Mouse (Mus musculus) frontal cortex, adult 2 months (tissue): ENCODE results near the gene Lyrm7. TPM values are rescaled to one million over a fixed set of nuclear protein-coding genes. Genes with fewer than 3 reads are reported as not detected.
"Not testable (repeated sequence)": the region's sequence is repeated elsewhere in the genome, so short reads cannot be mapped to it uniquely, and the experiment has no call there.

Source experiments
- DNase-seq, 2 experiments: peaks; one replicate each; pipeline ENCODE4 v3.0.0; 2022; ENCODE audit warnings: low spot score in 1 of 2; ENCODE audit errors: extremely low spot score in 1 of 2
- polyA plus RNA-seq: library from polyadenylated mRNA; depleted of rRNA; stranded (reverse); fragments of >200 nt; gene quantifications from 2 replicates; pipeline ENCODE4 v1.2.3, GENCODE M21; 2012

Lyrm7 gene
- polyA plus RNA-seq, 1 experiment: 17.0 TPM

- no peak for DNase-seq
Observed at GRCm38 (mm10) chr11:54882671-54883070, 22.0 kb upstream of the Lyrm7 start.

GRCm38 (mm10) chr11:54881051-54881474 lies 20.3 kb upstream of the Lyrm7 start:
- no peak for DNase-seq

GRCm38 (mm10) chr11:54879922-54880321 lies 19.2 kb upstream of the Lyrm7 start:
- DNase-seq: no peak

- peak in 1 of 2 experiments; percentile 84 for DNase-seq
Observed at GRCm38 (mm10) chr11:54879434-54879833, 18.7 kb upstream of the Lyrm7 start.

- DNase-seq: no peak
Observed at GRCm38 (mm10) chr11:54878893-54879292, 18.2 kb upstream of the Lyrm7 start.

DNA sequence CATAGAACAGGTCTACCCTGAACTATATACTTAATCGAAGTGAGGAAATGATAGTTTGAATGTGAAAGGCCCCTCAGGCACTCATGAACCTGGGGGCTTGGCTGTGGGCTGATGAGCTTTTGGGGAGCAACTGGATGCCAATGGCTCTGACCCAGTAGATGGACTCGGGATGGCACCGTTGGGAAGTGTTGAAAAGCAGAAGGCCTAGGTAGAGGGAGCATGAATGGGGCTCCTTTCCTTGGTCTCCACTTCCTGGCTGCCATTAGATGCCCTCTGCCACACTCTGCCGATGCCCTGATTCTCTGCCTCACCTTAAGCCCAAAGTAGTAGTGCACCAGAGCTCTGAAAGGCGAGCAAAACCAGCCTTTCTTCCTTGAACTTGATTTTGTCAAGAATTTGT lies 15.3 kb upstream of the Lyrm7 start:
- no peak for DNase-seq

DNA sequence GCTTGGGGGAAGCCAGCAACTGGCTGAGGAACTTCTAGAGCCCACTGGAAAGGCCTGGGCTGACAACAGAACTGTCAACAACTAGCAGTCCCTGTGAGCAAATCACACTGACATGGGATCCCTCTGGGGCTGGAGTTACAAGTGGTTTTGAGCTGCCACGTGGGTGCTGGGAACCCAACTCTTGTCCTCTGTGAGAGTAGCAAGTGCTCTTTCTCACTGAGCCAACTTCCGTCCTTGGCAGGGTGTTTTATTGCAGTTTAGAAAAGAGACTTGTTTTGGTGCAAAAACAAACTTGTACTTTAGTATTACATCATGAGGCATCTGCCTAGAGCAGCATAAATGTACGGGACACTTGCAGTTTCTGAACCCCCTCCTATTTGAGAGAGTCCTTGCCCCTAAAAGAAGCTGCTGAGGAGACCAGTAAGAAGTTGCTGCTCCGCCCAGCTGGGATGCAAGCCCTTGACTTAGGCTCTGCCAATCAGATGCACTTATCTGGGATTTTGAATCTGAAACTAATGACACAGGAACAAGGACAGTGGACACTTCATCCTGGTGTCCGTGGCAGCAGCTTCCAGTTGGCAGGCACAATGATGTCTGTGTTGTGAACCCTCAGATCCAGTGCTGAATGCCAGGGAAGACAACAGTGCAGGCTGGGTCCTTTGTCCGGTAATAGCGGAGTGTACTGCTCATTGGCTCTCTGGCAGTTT lies 11.3 kb upstream of the Lyrm7 start:
- DNase-seq: no peak

DNA sequence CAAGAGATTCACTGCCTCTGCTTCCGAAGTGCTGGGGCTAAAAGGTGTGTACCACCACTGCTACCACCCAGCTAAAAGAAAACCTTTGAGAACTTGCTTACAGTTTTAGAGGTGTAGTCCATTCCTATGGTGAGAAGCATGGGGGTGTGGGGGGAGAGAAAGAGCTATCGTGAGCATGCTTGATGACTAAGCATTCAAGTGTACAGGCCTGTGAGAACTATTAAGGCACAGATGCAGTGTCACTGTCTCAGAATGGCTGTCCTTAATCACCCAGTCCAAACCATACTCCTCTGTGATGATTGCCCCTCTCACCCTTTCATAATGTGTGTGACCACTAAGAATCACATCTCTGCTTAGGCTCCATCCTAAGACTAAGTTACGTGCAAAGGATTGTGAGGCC lies 8.6 kb upstream of the Lyrm7 start:
- no peak for DNase-seq

- no peak for DNase-seq
Observed at GRCm38 (mm10) chr11:54868445-54868844, 7.7 kb upstream of the Lyrm7 start.

DNA sequence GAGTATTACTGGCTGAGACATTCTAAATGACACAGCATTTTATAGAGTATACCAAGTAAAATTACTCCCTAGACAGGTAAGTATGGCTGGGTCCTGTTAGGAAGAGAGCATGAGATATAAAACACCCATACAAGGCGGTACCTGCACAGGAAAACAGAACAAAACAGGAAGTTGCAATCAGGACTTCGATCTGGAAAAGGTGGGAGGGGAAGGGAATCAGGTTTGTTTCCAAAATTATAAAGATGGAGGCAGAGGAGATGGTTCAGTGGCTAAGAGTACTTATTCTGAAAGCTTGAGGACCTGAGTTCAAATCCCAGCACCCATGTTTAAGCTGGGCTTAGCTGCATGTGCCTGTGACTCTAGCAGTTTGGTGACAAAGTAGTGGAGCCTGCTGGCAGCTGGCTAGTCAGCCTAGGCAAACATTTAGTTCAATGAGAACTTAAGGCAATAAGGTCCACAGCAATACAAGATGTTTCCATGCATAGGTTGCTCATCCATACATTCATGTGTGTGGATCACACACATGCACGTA lies 7.3 kb upstream of the Lyrm7 start:
- no peak for DNase-seq

DNA sequence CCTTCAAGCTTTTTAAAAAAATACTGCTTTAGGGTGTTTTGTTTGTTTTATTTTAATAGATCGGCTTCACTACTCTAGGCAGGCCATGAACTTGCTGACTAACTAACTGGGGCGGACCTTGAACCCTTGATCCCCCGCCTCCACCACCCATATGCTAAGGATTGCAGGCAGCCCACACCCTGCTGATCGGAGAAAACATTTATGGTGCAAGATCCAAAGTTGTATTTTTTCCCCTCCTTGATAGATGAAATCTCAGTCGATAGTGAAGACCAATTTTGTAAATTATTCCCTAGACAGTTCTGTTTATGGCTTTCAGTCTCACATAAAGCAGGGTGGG lies 6.3 kb upstream of the Lyrm7 start:
- no peak for DNase-seq

GRCm38 (mm10) chr11:54866119-54867048 lies 5.7 kb upstream of the Lyrm7 start, which contains the start of gene Hint1:
Hint1 (plus strand) TSS chr11:54866383.
- DNase-seq: peak; percentile 80 to 95

DNA sequence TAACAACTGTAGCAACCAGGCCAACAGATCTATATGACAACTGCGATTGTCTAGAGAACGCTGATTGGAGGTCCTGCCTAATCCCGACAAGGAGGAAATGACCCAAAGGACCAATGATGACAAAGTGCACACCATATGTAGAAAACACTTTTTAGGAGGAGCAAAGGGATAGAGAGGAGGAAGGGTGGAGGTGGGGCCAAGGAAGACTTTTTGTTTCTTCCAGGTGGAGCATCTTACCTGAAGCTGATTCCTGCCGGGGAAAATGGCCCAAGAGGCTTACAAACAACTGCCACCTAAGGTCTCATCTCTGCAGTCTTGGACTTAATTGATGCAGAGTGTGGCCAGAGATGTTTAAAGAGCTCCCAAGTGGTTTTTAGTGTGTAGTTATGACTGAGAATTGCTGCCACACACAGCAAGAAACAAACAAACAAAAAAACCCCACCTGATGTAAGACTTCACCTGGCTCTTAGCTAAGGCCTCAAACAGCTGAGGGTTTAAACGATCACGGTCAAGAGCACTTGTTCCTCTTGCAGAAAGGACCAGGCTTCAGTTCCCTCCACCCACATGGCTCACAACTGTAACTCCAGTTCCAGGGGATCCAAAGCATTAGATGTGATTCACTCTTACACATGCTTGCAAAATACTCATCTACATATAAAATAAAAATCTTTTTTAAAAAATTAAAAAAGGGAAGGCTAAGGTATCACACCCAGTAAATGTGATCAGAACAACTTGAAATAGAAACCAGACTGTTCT lies 4.8 kb upstream of the Lyrm7 start:
- no peak for DNase-seq

- peak in 1 of 2 experiments; percentile 81 for DNase-seq
Observed at GRCm38 (mm10) chr11:54862621-54863520, 2.2 kb upstream of the Lyrm7 start.

DNA sequence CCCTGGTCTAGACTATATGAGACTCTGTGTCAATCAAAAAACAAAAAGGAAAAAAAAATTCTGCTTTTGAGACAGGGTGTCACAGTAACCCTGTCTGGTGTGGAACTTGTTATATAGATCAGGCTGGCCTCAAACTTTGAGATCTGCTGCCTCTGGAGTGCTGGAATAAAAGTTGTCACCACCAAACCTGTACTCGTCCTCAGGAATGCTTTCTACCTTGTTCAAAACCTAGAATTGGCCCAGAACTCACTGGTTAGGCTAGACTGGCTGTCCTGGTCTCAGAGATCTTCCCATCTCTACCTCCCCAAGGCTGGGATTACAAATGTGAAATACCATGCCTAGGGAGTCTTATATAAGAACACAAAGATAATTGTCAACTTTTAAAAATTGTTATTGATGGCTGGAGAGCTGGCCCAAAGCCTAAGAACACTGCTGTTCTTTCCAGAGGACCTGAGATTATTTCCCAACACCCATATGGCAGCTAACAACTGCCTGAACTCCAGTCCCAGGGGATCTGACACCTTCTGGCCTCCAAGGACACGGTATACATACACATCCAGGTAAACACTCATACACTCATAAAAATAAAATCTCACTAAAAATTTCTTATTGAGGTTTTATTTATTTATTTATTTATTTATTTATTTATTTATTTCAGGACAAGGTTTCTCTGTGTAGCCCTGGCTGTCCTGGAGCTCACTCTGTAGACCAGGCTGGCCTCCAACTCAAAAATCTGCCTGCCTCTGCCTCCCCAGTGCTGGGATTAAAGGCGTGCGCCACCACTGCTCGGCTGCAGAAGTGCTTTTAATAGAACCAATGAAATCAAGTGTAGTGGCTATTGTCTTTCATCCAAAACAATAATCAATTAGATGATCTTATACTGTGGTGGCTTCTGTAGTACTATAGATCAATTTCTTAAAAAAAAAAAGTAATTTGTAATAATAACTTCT lies 1.0 kb upstream of the Lyrm7 start:
- DNase-seq: no peak

GRCm38 (mm10) chr11:54859322-54860165 lies 1.2 kb downstream of the Lyrm7 start:
- DNase-seq: no peak

DNA sequence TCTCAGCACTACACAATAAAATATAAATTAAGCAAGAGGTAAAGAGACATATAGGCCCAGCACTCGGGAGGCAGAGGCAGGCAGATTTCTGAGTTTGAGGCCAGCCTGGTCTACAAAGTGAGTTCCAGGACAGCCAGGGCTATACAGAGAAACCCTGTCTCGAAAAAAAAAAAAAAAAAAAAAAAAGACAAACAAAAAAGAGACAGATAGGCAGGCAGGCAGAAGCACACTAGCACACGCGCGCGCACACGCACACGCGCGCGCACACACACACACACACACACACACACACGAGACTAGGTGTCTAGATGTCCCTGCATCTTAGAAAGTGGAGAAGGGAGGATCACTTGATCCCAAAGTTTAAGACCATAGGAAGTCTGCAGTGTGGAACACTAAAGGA lies 1.8 kb downstream of the Lyrm7 start:
- DNase-seq: not testable (repeated sequence)

DNA sequence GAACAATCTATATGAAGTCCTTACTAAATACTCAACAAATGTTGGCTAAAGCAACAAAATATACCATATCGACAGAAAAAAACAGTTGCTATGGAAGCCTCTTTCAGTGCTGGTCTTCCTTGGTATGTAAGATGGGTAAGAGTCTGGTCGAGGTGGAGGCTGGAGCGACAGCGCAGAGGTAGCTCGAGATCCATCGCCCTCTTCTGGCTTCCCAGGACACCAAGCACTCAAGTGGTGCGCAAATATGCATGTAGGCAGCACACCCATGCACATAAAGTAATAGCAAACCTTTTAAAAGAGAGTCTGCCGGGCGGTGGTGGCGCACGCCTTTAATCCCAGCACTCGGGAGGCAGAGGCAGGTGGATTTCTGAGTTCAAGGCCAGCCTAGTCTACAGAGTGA lies 9.1 kb downstream of the Lyrm7 start:
- DNase-seq: no peak
